Comparison of ENCODE assay signal across 11 mouse cellular contexts in the genomic region with DNA sequence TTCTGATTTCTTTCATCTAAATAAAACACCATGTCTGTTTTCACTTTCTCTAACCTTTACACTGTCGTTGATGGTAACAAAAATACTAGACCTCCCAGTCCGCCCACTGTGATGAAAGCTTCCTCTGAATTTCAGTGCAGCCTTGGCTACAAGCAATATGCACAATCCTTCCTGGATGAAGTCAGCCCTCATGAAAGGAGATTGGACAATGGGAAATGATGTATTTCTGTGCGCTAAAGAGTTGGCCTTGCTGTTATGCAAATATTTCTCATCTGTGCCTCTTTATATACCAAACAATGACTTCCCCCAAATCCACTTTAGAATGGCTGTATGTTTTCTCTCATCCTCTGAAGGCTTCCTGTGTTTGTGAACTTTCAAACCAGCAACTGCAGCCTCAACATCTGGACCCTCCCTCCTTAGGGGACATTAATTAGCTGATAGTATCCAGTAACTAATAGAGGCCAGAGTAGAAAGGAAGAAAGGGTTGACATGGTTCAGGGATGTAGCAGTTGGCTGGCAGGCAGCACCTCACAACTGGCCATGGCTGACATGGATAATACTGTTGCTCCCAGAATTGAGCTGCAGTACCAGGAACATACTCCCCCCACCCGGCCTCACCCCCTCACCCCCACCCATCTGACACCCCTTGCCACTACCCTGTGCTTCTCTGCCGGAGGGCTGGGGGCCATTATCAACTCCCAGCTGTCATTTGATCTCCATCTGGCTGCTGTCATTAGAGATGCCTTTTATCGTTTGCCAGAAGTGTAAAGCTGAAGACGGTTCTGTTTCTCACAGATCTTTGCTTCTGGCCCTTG. TPM values are rescaled to one million over a fixed set of nuclear protein-coding genes. Genes with fewer than 3 reads are reported as not detected.
DNase-seq lines count a peak whose midpoint lies in the region; ATAC-seq and TF ChIP-seq lines count a peak whose summit lies in the region.
"Had no signal": no experiment of that assay in that cellular context is flagged by ENCODE, and none has a peak within 500 bp of the region (broad histone marks: within the 10 kb centered on the region; RNA-seq: fewer than 3 reads in every experiment).

No protein-coding gene starts in this region.

- H3K4me3 ChIP-seq in cerebellum, adult 2 months (replicated peaks; ENCODE audit: insufficient read depth, low read depth, low read length): no peak overlapping the region
- no peak overlapping the region for H3K4me3 ChIP-seq in hindbrain, embryonic 14.5 days (replicated peaks; ENCODE audit: low read length)
- H3K4me3 ChIP-seq: limb, embryonic 15.5 days had no signal

- H3K27ac ChIP-seq in cerebellum, adult 2 months (ENCODE audit: insufficient read depth, low read length): no peak overlapping the region
- H3K27ac ChIP-seq in hindbrain, embryonic 14.5 days: peak overlapping the region; percentile 54
- H3K27ac ChIP-seq: limb, embryonic 15.5 days had no signal

- TF ChIP-seq CTCF in cerebellum, adult 2 months (IDR thresholded peaks at IDR 0.05; ENCODE audit: borderline replicate concordance, insufficient read depth, low read depth, low read length): no peak

- ATAC-seq in hindbrain, embryonic 14.5 days (ENCODE audit: low FRiP score): peak; percentile 73; the same call in 1 of the 2 replicates

- no peaks in the 10 kb centered on the region for H3K9me3 ChIP-seq in hindbrain, embryonic 14.5 days (ENCODE audit: control insufficient read depth, low read length)
- H3K9me3 ChIP-seq: limb, embryonic 15.5 days had no signal

- no peaks in the 10 kb centered on the region for H3K36me3 ChIP-seq in hindbrain, embryonic 14.5 days (replicated peaks; ENCODE audit: control insufficient read depth, insufficient read depth)
- H3K36me3 ChIP-seq: limb, embryonic 15.5 days had no signal

- WGBS in cerebellum, adult 2 months: 41% methylated on average over 7 of the region's 7 CpGs
- WGBS in hindbrain, embryonic 14.5 days: 33% methylated on average over 7 of the region's 7 CpGs

- H3K27me3 ChIP-seq in cerebellum, adult 2 months (ENCODE audit: control insufficient read depth, insufficient read depth, low read length): no peaks in the 10 kb centered on the region
- H3K27me3 ChIP-seq in hindbrain, embryonic 14.5 days (ENCODE audit: control insufficient read depth, insufficient read depth, low read length): no peaks in the 10 kb centered on the region
- H3K27me3 ChIP-seq: limb, embryonic 15.5 days had no signal

- DNase-seq in cerebellum, postnatal 10 days: peak; percentile 27 to 29
- DNase-seq in cerebellum, adult 2 months: no peak
- peak; percentile 17 for DNase-seq in MN1 (ENCODE audit: low spot score)
- DNase-seq in hindbrain, embryonic 14.5 days (ENCODE audit: low spot score): no peak
- peak; percentile 28 for DNase-seq in mesoderm, embryonic 11.5 days (ENCODE audit: low read depth, low spot score)
- no peak for DNase-seq in spleen, postnatal 36 days (ENCODE audit: low spot score in 2 of 2)
- no peak for DNase-seq in cerebellum, postnatal 25 days
- DNase-seq in layer of hippocampus, postnatal 10 days (ENCODE audit: low spot score in 2 of 2): no peak
- DNase-seq: cerebellum, adult 9-10 months; heart, postnatal 36 days had no signal

- no peak overlapping the region for H3K4me2 ChIP-seq in hindbrain, embryonic 14.5 days (replicated peaks)
- H3K4me2 ChIP-seq: limb, embryonic 15.5 days had no signal

- no peaks in the 10 kb centered on the region for H3K4me1 ChIP-seq in cerebellum, adult 2 months (ENCODE audit: control insufficient read depth, insufficient read depth, low read length)
- H3K4me1 ChIP-seq in hindbrain, embryonic 14.5 days (replicated peaks; ENCODE audit: control insufficient read depth, insufficient read depth, low read length): peaks cover 7% of the 10 kb centered on the region; the same call in 1 of the 2 replicates

- no peak for TF ChIP-seq POLR2A in cerebellum, adult 2 months (IDR thresholded peaks at IDR 0.05; ENCODE audit: borderline replicate concordance, insufficient read depth, low read length)

- no peak overlapping the region for H3K9ac ChIP-seq in hindbrain, embryonic 14.5 days
- H3K9ac ChIP-seq: limb, embryonic 15.5 days had no signal

RNA-seq across cellular contexts. Expression of a gene that starts 11.8 kb away (rescaled TPM):
- polyA plus RNA-seq in cerebellum, adult 2 months (2012; rRNA removed): 30.4 TPM in 2 replicates
- polyA plus RNA-seq in hindbrain, embryonic 14.5 days (2014; fragmentation: Nextera tagmentation; extraction: Ambion mirVana): 14.1 and 14.8 TPM in 2 replicates
- 1 to 10 TPM; 5.1 to 7.6 TPM for total RNA-seq in layer of hippocampus, postnatal 10 days (2021)

Comparison
In these comparisons a context has a peak if more than half of its experiments do, and no peak if none do; other contexts are left out.
1. DNase-seq: peak in cerebellum, postnatal 10 days (2 of 2), MN1 (single experiment) and mesoderm, embryonic 11.5 days (single experiment); none in cerebellum, adult 2 months (0 of 2), hindbrain, embryonic 14.5 days (single experiment), spleen, postnatal 36 days (0 of 2), cerebellum, postnatal 25 days (0 of 2) and layer of hippocampus, postnatal 10 days (0 of 2).